Mouse (Mus musculus): ENCODE measurements at regions not wholly inside any gene's neighbourhood (a gene's known extent, or its start where the extent isn't known, plus 50 kb on each side); places are given as distances from the start of the nearest gene placed in this dataset.

GRCm38 (mm10) chr4:12538043-12538442 lies 366.2 kb upstream of the Fam92a start:
- DNase-seq (ENCODE audit: low spot score), result no peak

GRCm38 (mm10) chr4:12534151-12534550 lies 362.3 kb upstream of the Fam92a start:
- no peak for DNase-seq (ENCODE audit: low spot score)

GRCm38 (mm10) chr4:12532961-12533360 lies 361.1 kb upstream of the Fam92a start:
- DNase-seq (ENCODE audit: low spot score), result no peak

GRCm38 (mm10) chr4:12522358-12522757 lies 350.5 kb upstream of the Fam92a start:
- no peak for DNase-seq (ENCODE audit: low spot score)

- no peak for DNase-seq (ENCODE audit: low spot score)
Observed at GRCm38 (mm10) chr4:12521246-12521645, 349.4 kb upstream of the Fam92a start.

GRCm38 (mm10) chr4:12516497-12516896 lies 344.7 kb upstream of the Fam92a start:
- no peak for DNase-seq (ENCODE audit: low spot score)

- DNase-seq (ENCODE audit: low spot score), result peak; percentile 7
Observed at GRCm38 (mm10) chr4:12511656-12512385, 340.0 kb upstream of the Fam92a start.

GRCm38 (mm10) chr4:12506851-12507551 lies 335.2 kb upstream of the Fam92a start:
- DNase-seq (ENCODE audit: low spot score), result no peak

- no peak for DNase-seq (ENCODE audit: low spot score)
Observed at GRCm38 (mm10) chr4:12501086-12501485, 329.3 kb upstream of the Fam92a start.

- no peak for DNase-seq (ENCODE audit: low spot score)
Observed at GRCm38 (mm10) chr4:12498426-12498825, 326.6 kb upstream of the Fam92a start.

- no peak for DNase-seq (ENCODE audit: low spot score)
Observed at GRCm38 (mm10) chr4:12492468-12492867, 320.7 kb upstream of the Fam92a start.

- no peak for DNase-seq (ENCODE audit: low spot score)
Observed at GRCm38 (mm10) chr4:12491306-12491705, 319.5 kb upstream of the Fam92a start.

GRCm38 (mm10) chr4:12490066-12490465 lies 318.3 kb upstream of the Fam92a start:
- DNase-seq (ENCODE audit: low spot score), result no peak

GRCm38 (mm10) chr4:12489358-12489757 lies 317.5 kb upstream of the Fam92a start:
- DNase-seq (ENCODE audit: low spot score), result no peak

GRCm38 (mm10) chr4:12481481-12481880 lies 309.7 kb upstream of the Fam92a start:
- no peak for DNase-seq (ENCODE audit: low spot score)

- DNase-seq (ENCODE audit: low spot score), result no peak
Observed at GRCm38 (mm10) chr4:12476717-12477116, 304.9 kb upstream of the Fam92a start.

GRCm38 (mm10) chr4:12474981-12475568 lies 303.3 kb upstream of the Fam92a start:
- no peak for DNase-seq (ENCODE audit: low spot score)

GRCm38 (mm10) chr4:12474421-12474820 lies 302.6 kb upstream of the Fam92a start:
- no peak for DNase-seq (ENCODE audit: low spot score)

- DNase-seq (ENCODE audit: low spot score), result no peak
Observed at GRCm38 (mm10) chr4:12461701-12462100, 289.9 kb upstream of the Fam92a start.

GRCm38 (mm10) chr4:12461251-12461650 lies 289.4 kb upstream of the Fam92a start:
- no peak for DNase-seq (ENCODE audit: low spot score)

GRCm38 (mm10) chr4:12457978-12458597 lies 286.3 kb upstream of the Fam92a start:
- no peak for DNase-seq (ENCODE audit: low spot score)

GRCm38 (mm10) chr4:12452086-12452485 lies 280.3 kb upstream of the Fam92a start:
- DNase-seq (ENCODE audit: low spot score), result no peak

- DNase-seq (ENCODE audit: low spot score), result no peak
Observed at GRCm38 (mm10) chr4:12425507-12425906, 253.7 kb upstream of the Fam92a start.

All from ovary, adult 18-20 months (tissue).